Mouse (Mus musculus) ovary, adult 18-20 months (tissue): ENCODE measurements around the gene Nmb.
"Not testable (repeated sequence)": the region's sequence is repeated elsewhere in the genome, so short reads cannot be mapped to it uniquely, and the experiment has no call there.

Source experiments
- DNase-seq: peaks from one replicate; pipeline ENCODE4 v3.0.0; 2022; ENCODE audit warnings: low spot score, mixed read lengths

Nmb gene

GRCm38 (mm10) chr7:80904921-80905515 is at the start of gene Nmb:
Gene Nmb (minus strand): TSS chr7:80905076.
- DNase-seq: peak; percentile 62

GRCm38 (mm10) chr7:80954251-80954650 is 49.4 kb upstream of the Nmb start:
- no peak for DNase-seq

- DNase-seq: no peak
Measured at GRCm38 (mm10) chr7:80952140-80952539, 47.3 kb upstream of the Nmb start.

DNA sequence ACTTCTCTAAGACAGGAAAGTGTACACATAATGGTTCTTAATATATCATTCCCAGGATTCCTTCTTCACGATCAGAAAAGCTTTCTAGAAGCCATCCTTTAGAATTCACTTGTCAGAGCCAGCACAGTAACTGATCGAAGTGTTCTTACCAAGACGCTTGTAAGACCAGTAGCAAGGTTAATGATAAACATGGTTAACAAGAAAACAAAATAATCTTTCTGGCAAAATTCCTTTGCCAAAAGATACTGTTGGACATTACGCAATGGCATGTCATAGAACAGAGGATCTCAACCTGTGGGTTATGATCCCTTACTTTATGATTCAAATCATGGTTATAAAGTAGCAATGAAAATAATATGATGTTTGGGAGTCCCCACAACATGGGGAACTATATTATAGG is 46.6 kb upstream of the Nmb start:
- DNase-seq: no peak

DNA sequence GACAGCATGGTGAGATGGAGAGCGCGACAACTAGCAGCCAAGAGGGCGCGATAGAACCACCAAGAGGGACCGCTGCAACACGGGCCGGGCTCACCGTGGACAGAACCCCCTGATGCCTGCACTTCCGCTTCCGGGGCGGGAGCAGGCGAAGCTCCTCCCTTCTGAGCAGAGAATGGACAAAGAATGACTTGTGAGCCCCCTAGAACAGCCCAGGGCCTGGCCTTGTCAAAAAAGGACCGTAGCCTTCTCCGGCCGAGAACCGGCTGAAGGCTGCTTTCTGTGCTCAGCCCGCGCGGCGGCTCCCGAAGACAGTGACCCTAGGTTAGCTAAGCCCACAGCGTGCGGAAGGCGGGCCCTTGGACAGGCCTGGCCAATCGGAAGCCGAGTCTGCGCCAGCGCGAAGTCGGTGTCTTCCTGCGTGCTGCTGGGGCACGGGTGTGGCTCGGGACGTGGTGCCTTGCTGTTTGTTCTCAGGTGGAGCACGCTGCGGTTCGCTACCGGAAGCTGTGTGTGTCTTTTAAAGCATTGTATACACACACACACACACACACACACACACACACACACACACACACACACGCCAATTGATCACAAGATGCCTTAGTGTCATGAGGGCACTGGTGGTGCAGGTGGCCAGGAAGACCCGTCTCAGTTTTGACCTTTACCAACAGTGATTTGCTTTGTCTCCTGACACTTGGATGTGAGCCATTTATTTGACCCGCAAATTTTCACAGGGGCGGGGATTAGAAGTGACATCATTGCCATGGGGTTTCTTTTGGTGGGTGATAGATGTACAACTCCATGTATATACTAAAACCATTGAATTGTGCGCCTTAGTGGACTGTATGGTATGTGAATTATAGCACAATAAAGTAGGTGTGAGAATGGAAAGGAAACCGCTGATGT is 42.8 kb upstream of the Nmb start, which contains the start of gene Sec11a:
Gene Sec11a (minus strand): TSS at position 336 of the 906 bp plus-strand sequence.
- DNase-seq: peak; percentile 89

- no peak for DNase-seq
Measured at GRCm38 (mm10) chr7:80939808-80940207, 34.9 kb upstream of the Nmb start.

- not testable (repeated sequence) for DNase-seq
Measured at GRCm38 (mm10) chr7:80937304-80937666, 32.4 kb upstream of the Nmb start.

DNA sequence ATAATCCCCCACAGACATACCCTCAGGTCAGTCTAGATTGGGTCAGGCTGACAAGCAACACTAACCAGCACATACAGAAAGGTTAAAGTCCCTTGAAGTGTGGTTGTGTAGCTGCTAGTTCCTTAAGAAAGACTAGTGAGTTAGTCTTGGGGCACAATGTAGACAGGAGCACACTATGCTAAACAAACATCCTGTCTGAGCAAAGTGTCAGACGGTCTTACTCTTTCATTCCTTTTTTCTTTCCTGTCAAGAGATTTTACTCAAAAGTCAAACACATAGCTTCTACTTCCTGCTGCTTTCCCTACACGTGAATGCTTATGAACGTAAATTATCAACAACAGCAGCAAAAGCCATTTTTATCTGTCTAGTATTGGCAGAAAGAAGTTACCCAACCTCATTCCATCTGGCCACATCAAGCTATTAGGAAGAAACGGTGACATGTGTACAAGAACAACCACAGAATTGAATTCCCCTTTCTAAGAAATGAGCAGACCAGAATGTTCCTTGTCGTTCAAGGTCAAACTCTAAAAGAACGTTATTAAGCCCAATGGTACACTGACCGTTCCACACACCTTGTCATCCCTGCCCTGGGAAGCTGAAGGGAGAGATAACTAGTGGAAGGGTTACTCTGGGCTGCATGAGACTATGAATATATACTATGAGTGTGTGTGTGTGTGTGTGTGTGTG is 31.9 kb upstream of the Nmb start:
- not testable (repeated sequence) for DNase-seq

DNA sequence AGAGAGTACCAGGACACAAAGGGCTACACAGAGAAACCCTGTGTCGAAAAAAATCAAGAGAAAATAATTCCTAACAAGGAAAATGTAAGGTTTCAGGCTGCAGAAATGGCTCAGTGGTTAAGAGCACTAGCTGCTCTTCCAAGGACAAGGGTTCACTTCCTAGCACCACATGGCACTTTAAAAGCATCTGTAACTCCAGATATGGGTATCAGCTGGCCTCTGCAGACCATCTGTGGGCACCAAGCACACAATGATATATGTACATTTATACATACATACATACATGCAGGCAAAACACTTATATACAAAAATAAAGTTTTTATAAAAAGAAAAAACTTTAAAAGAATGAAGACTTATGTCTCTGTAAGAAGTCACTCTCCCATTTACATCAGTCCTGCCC is 31.0 kb upstream of the Nmb start:
- DNase-seq: no peak

- no peak for DNase-seq
Measured at GRCm38 (mm10) chr7:80932777-80933176, 27.9 kb upstream of the Nmb start.

DNA sequence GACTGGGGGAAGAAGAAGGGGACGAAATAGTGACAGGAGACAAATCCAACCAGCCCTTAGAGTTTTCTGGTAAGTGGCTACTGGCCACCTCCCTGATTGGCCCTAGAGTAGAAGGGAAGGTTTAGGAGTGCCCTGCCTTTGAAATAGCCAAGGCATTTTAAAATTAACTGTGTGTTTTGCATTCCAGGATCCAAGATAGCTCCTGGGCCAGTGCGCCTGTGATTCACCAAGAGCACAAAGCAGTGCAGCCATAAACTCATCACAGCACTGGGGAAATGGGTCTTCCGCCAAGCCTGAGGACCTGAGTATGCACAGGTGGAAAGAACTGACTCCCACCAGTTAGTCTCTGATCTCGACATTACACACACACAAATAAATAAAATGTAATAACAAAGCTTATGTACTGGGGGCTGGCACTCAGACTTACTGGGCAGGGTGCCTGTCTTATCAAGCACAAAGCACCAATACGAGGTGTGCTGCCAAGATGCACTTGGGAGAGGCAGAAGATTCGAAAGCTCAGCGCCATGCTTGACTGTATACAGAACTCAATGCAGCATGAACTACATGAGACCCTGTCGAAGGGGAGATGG is 26.8 kb upstream of the Nmb start:
- DNase-seq: peak; percentile 17

GRCm38 (mm10) chr7:80923165-80923564 is 18.3 kb upstream of the Nmb start:
- no peak for DNase-seq

GRCm38 (mm10) chr7:80919647-80920008 is 14.8 kb upstream of the Nmb start:
- no peak for DNase-seq

- DNase-seq: no peak
Measured at GRCm38 (mm10) chr7:80918982-80919646, 14.2 kb upstream of the Nmb start.

GRCm38 (mm10) chr7:80917916-80918465 is 13.1 kb upstream of the Nmb start:
- DNase-seq: no peak

DNA sequence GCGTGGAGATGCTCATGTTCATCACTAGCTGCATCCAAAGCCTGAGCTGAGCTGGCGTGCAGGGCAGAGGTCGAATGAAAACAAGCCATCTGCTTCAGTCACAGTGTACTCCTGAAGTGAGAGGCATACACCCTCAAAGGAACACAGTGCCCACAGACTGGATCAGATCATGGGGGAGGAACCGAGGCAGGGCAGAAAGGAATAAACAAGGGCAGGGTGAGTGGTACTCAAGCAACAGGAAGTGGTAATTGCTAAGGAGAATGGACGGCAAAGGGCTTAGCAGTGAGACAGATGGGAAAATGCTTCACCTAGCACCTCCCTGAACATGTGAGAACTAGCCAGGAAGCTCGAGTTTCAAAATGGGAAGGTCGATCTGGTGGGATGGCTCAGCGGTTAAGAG is 7.6 kb upstream of the Nmb start:
- no peak for DNase-seq

GRCm38 (mm10) chr7:80911053-80911452 is 6.2 kb upstream of the Nmb start:
- DNase-seq: no peak

DNA sequence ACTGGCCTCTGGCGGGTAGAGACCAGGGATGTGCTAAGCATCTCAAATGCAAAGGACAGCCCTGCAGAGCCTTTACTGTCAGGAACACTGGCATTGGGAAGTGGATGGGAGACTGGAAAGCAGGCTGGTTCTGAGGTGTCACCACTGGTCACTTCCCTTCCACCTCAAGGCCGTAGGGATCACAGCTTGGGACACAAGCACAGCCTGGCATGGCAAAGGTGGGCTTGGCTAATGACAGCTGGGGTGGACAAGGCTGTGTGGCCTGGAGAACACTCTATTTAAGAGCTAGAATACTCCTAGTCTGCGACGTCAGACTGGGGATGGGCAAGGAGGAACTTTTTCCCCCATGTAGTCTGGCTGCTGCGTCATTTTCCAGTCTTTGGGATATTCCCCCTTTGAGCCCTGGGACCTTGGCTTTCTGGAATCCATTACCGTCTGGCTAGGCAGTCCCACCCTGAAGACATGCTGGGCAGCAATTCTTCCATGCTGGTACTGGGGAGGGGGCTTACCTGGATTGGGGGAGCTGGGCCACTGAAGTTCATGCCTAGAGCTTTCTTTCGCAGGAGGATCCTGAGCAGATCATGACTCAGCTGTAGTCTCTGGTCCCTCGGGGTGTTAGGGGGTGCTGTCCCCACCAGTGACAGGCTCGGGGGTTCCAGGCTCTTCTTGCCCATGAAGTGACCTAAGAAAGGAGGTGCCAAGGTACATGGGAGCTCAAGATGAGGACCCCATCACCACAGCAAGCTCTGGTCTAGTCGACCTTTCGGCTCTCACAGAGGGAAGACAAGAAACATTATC is 1.1 kb downstream of the Nmb start:
- DNase-seq: no peak

- no peak for DNase-seq
Measured at GRCm38 (mm10) chr7:80901541-80902274, 3.2 kb downstream of the Nmb start.

DNA sequence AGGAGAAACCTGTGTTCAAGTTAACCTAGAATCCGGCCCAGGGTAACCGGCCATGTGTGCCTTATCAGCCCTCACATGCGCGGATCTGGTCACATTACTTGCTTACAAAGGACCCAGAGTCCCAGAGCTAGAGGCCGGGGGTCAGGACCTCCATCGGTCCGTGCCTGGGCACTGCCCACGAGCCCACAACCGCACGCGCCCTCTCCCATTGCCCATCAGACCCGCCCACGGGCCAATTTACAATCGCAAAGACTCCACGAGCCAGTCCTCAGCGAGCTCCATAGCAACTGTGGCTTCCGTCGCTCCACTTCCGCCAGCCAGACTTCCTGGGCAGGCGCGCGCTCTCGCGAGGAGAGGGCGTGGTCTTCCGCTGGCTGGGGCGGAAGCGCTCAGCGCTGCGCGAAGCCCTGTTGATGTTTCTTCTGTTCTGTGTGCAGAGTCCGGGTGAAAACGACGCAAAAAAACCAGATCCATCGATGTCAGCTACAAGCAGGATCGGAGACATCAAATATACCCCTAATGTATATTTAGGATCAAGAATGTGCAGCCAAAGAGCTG is 3.9 kb downstream of the Nmb start, which contains the start of gene Wdr73:
Gene Wdr73 (minus strand): TSS at position 326 of the 558 bp plus-strand sequence.
- peak; percentile 85 for DNase-seq
